Mouse (Mus musculus) right cerebral cortex, postnatal 14 days (tissue): ENCODE measurements around the gene Naa11.

Source experiments
- DNase-seq: peaks from one replicate; pipeline ENCODE4 v3.0.0; 2022

Gene Naa11

DNA sequence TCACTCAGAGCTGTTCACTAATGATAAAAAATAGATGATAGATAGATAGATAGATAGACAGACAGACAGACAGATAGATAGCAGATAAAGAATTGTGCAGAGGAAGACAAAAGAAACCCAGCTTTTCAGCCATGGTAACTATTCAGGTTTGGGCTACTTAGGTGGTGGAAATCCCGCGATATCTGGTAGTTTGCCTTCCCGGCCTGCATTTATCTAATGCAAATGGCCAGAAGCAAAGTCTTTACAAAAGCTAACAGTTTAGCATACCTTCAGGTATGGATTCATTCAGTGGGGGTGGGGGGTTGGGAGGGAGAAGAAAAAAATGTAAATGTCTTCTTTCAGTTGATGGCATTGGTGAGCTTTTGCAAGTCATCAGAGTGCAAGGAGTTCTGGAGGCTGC is 48.0 kb downstream of the Naa11 start:
- no peak for DNase-seq

DNA sequence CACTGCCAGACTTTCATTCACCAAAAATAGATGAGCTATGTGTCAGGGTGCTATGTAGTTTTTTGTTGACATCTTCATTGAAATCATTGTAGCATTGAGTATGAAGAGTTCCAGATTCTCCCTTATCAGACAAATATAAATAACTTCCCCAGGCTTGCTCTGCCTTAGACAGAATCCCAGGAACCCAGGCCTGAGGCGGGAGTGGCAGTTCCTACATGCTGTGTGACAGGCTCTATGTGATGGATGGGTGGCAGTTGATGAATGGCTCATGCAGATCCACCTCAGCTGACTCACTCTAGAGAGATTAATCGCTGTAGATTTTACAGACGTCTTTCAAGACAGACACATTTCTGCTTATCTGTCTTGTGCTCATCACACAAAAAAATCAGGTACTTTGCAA is 57.4 kb downstream of the Naa11 start:
- no peak for DNase-seq
